Mouse (Mus musculus) lung, embryonic 16.5 days (tissue): ENCODE data around the gene Mrpl33. TPM values are rescaled to one million over a fixed set of nuclear protein-coding genes. Genes with fewer than 3 reads are reported as not detected.
"Not testable (repeated sequence)": the region's sequence is repeated elsewhere in the genome, so short reads cannot be mapped to it uniquely, and the experiment has no call there.

Experiments used
- ATAC-seq: fragments of 200-750 bp; cut with Nextera tagmentation; 2 replicates; pipeline ENCODE4 v1.8.0; 2017; ENCODE audit warnings: low read depth, mild to moderate bottlenecking, moderate library complexity
- H3K27ac ChIP-seq: fragments of 300-500 bp; sonication (generic); 2 replicates; pipeline ENCODE4 v1.5.1; 2014; ENCODE audit warnings: mild to moderate bottlenecking, control low read depth, low read length
- H3K27me3 ChIP-seq: fragments of 300-500 bp; sonication (generic); 2 replicates; pipeline ENCODE4 v1.6.1; 2014; ENCODE audit warnings: low read depth, low read length, mixed read lengths; ENCODE audit not compliant: control insufficient read depth, insufficient read depth
- H3K36me3 ChIP-seq: fragments of 300-500 bp; sonication (generic); 2 replicates; pipeline ENCODE4 v1.6.1; 2014; ENCODE audit warnings: low read length; ENCODE audit not compliant: control insufficient read depth, insufficient read depth
- H3K4me1 ChIP-seq: fragments of 300-500 bp; sonication (generic); replicated peaks from 2 replicates; pipeline ENCODE4 v1.6.1; 2014; ENCODE audit warnings: low read length, mixed read lengths; ENCODE audit not compliant: control insufficient read depth, insufficient read depth
- H3K4me2 ChIP-seq: fragments of 300-500 bp; sonication (generic); 2 replicates; pipeline ENCODE4 v1.6.1; 2014; ENCODE audit warnings: low read depth, low read length, control low read depth
- H3K4me3 ChIP-seq: fragments of 300-500 bp; sonication (generic); 2 replicates; pipeline ENCODE4 v1.5.1; 2014; ENCODE audit warnings: mild to moderate bottlenecking, low read length, control low read depth
- H3K9ac ChIP-seq: fragments of 300-500 bp; sonication (generic); 2 replicates; pipeline ENCODE4 v1.6.1; 2014; ENCODE audit warnings: low read length, control low read depth
- H3K9me3 ChIP-seq: fragments of 300-500 bp; sonication (generic); 2 replicates; pipeline ENCODE4 v1.6.1; 2016; ENCODE audit warnings: low read length; ENCODE audit not compliant: control insufficient read depth
- WGBS: fragments of 180-500 bp; shearing (Covaris S2); extraction: QIAGEN DNeasy Blood & Tissue Kit; methylation state at CpG from one replicate; pipeline ENCODE4 v1.1.7; 2014; 5-methylcytosine and 5-hydroxymethylcytosine counted together
- polyA plus RNA-seq: library from polyadenylated mRNA; unstranded; fragments of >200 nt; fragmentation: Nextera tagmentation; extraction: Ambion mirVana; gene quantifications from 2 replicates; pipeline ENCODE4 v1.2.1, GENCODE M21; 2015

Mrpl33 gene
- polyA plus RNA-seq, 1 experiment from 2014 or later = 307 TPM

GRCm38 (mm10) chr5:31588672-31589071 is 8.1 kb upstream of the Mrpl33 start:
- H3K27me3 ChIP-seq, H3K9ac ChIP-seq, ATAC-seq, H3K36me3 ChIP-seq, H3K9me3 ChIP-seq, H3K4me1 ChIP-seq, H3K4me3 ChIP-seq, H3K27ac ChIP-seq, H3K4me2 ChIP-seq: not testable (repeated sequence)
- WGBS = 83% methylated on average over 8 of the region's 8 CpGs

- no peak overlapping the region for H3K4me3 ChIP-seq
- WGBS = 71% methylated on average over 14 of the region's 14 CpGs
- H3K27ac ChIP-seq = no peak overlapping the region
- no peaks in the 10 kb centered on the region for H3K36me3 ChIP-seq
- no peak overlapping the region for H3K4me2 ChIP-seq
- no peaks in the 10 kb centered on the region for H3K4me1 ChIP-seq
- ATAC-seq = no peak
- H3K9ac ChIP-seq = no peak overlapping the region
- H3K9me3 ChIP-seq = 0 out of 2 replicates have a peak, but pooled peaks cover 3% of the 10 kb centered on the region
- H3K27me3 ChIP-seq = no peaks in the 10 kb centered on the region
Observed at GRCm38 (mm10) chr5:31589711-31590319, 6.9 kb upstream of the Mrpl33 start.

GRCm38 (mm10) chr5:31591122-31591521 is 5.6 kb upstream of the Mrpl33 start:
- H3K4me3 ChIP-seq = no peak overlapping the region
- H3K9ac ChIP-seq = no peak overlapping the region
- no peak for ATAC-seq
- H3K36me3 ChIP-seq = no peaks in the 10 kb centered on the region
- no peaks in the 10 kb centered on the region for H3K27me3 ChIP-seq
- 84% methylated on average over 7 of the region's 7 CpGs for WGBS
- H3K4me1 ChIP-seq = no peaks in the 10 kb centered on the region
- no peak overlapping the region for H3K4me2 ChIP-seq
- 0 out of 2 replicates have a peak, but pooled peaks cover 3% of the 10 kb centered on the region for H3K9me3 ChIP-seq
- no peak overlapping the region for H3K27ac ChIP-seq

GRCm38 (mm10) chr5:31595868-31596267 is 867 bp upstream of the Mrpl33 start:
- H3K9ac ChIP-seq = no peak overlapping the region
- H3K27me3 ChIP-seq = no peaks in the 10 kb centered on the region
- WGBS = 54% methylated on average over 4 of the region's 4 CpGs
- no peaks in the 10 kb centered on the region for H3K9me3 ChIP-seq
- H3K36me3 ChIP-seq = no peaks in the 10 kb centered on the region
- peaks cover 4% of the 10 kb centered on the region for H3K4me1 ChIP-seq
- no peak overlapping the region for H3K27ac ChIP-seq
- H3K4me3 ChIP-seq = no peak overlapping the region
- no peak for ATAC-seq
- H3K4me2 ChIP-seq = no peak overlapping the region

- Histone ChIP-seq H3K27me3 (no peaks in the 10 kb centered on the region), H3K4me2 (peak overlapping the region; percentile 66), H3K36me3 (no peaks in the 10 kb centered on the region), H3K4me3 (peak overlapping the region; percentile 43), H3K9me3 (no peaks in the 10 kb centered on the region), H3K9ac (no peak overlapping the region), H3K27ac (peak overlapping the region; percentile 78), H3K4me1 (peaks cover 4% of the 10 kb centered on the region)
- 51% methylated on average over 6 of the region's 6 CpGs for WGBS
- ATAC-seq = no peak
Observed at GRCm38 (mm10) chr5:31597430-31597944, 752 bp downstream of the Mrpl33 start.

- Histone ChIP-seq H3K4me1 (peaks cover 4% of the 10 kb centered on the region), H3K9me3 (no peaks in the 10 kb centered on the region), H3K4me2 (no peak overlapping the region), H3K27ac (no peak overlapping the region; the same call in 1 of the 2 replicates), H3K27me3 (no peaks in the 10 kb centered on the region), H3K4me3 (no peak overlapping the region), H3K9ac (no peak overlapping the region), H3K36me3 (no peaks in the 10 kb centered on the region)
- ATAC-seq = no peak
- 67% methylated on average over 7 of the region's 7 CpGs for WGBS
Observed at GRCm38 (mm10) chr5:31598121-31598520, 1.4 kb downstream of the Mrpl33 start.

GRCm38 (mm10) chr5:31598579-31598978 is 1.8 kb downstream of the Mrpl33 start:
- Histone ChIP-seq H3K36me3 (no peaks in the 10 kb centered on the region), H3K4me1 (peaks cover 4% of the 10 kb centered on the region), H3K4me2 (no peak overlapping the region), H3K9ac (no peak overlapping the region), H3K4me3 (no peak overlapping the region), H3K9me3 (no peaks in the 10 kb centered on the region), H3K27me3 (no peaks in the 10 kb centered on the region), H3K27ac (no peak overlapping the region)
- 68% methylated on average over 4 of the region's 4 CpGs for WGBS
- ATAC-seq = no peak

- H3K4me3 ChIP-seq = no peak overlapping the region
- peaks cover 4% of the 10 kb centered on the region for H3K4me1 ChIP-seq
- no peaks in the 10 kb centered on the region for H3K27me3 ChIP-seq
- no peaks in the 10 kb centered on the region for H3K36me3 ChIP-seq
- no peak overlapping the region for H3K9ac ChIP-seq
- H3K27ac ChIP-seq = no peak overlapping the region
- H3K9me3 ChIP-seq = no peaks in the 10 kb centered on the region
- WGBS = 83% methylated on average over 2 of the region's 2 CpGs
- no peak for ATAC-seq
- H3K4me2 ChIP-seq = no peak overlapping the region
Observed at GRCm38 (mm10) chr5:31599161-31599560, 2.4 kb downstream of the Mrpl33 start.

GRCm38 (mm10) chr5:31601162-31601722 is 4.5 kb downstream of the Mrpl33 start:
- WGBS = 79% methylated on average over 7 of the region's 7 CpGs
- peaks cover 4% of the 10 kb centered on the region for H3K4me1 ChIP-seq
- no peak overlapping the region for H3K27ac ChIP-seq
- ATAC-seq = no peak
- H3K9me3 ChIP-seq = no peaks in the 10 kb centered on the region
- H3K4me3 ChIP-seq = no peak overlapping the region
- no peaks in the 10 kb centered on the region for H3K27me3 ChIP-seq
- H3K4me2 ChIP-seq = no peak overlapping the region
- H3K9ac ChIP-seq = no peak overlapping the region
- H3K36me3 ChIP-seq = no peaks in the 10 kb centered on the region
